Mouse (Mus musculus): ENCODE data around the gene Ptn. TPM values are rescaled to one million over a fixed set of nuclear protein-coding genes. Genes with fewer than 3 reads are reported as not detected.

Ptn gene
- 499 and 596 TPM in 2 replicates for polyA plus RNA-seq (2014; fragmentation: Nextera tagmentation; extraction: Ambion mirVana)

- ATAC-seq (replicated peaks; ENCODE audit: insufficient number of reproducible peaks, low FRiP score, low TSS enrichment, low read depth) (peak; percentile 88), DNase-seq (ENCODE audit: low spot score) (peak; percentile 85)
- peak within 1 kb of the TSS; percentile 95 for H3K27ac ChIP-seq (replicated peaks; ENCODE audit: low read depth, low read length)
- under 1% methylated on average over 15 of the region's 15 CpGs for WGBS
- H3K27me3 ChIP-seq (ENCODE audit: control insufficient read depth, insufficient read depth, low read length): no peaks in the 10 kb centered on the region
- H3K4me2 ChIP-seq (ENCODE audit: low read depth, low read length): peak within 1 kb of the TSS; percentile 71
- peak within 1 kb of the TSS; percentile 92 for H3K9ac ChIP-seq (replicated peaks; ENCODE audit: low read length)
- H3K4me1 ChIP-seq (ENCODE audit: control insufficient read depth, insufficient read depth, low read length): no peaks in the 10 kb centered on the region; the same call in 1 of the 2 replicates
- H3K4me3 ChIP-seq (ENCODE audit: low read depth, low read length): peak within 1 kb of the TSS; percentile 71
- H3K36me3 ChIP-seq (replicated peaks; ENCODE audit: control insufficient read depth, insufficient read depth, low read depth, low read length): peaks cover 6% of the 10 kb centered on the region
- H3K9me3 ChIP-seq (replicated peaks; ENCODE audit: control insufficient read depth, low read length): no peaks in the 10 kb centered on the region
Observed at GRCm38 (mm10) chr6:36809747-36810285, at the start of gene Ptn. Gene Ptn, minus strand, starts transcription at chr6:36810220.

- Histone ChIP-seq H3K4me1 (ENCODE audit: control insufficient read depth, insufficient read depth, low read length) (no peaks in the 10 kb centered on the region), H3K27me3 (ENCODE audit: control insufficient read depth, insufficient read depth, low read length) (no peaks in the 10 kb centered on the region), H3K36me3 (replicated peaks; ENCODE audit: control insufficient read depth, insufficient read depth, low read depth, low read length) (no peaks in the 10 kb centered on the region), H3K4me2 (ENCODE audit: low read depth, low read length) (no peak overlapping the region), H3K4me3 (ENCODE audit: low read depth, low read length) (no peak overlapping the region), H3K9ac (replicated peaks; ENCODE audit: low read length) (no peak overlapping the region), H3K27ac (replicated peaks; ENCODE audit: low read depth, low read length) (0 out of 2 replicates have a peak overlapping the region, but pooled peaks have one; percentile 20), H3K9me3 (replicated peaks; ENCODE audit: control insufficient read depth, low read length) (no peaks in the 10 kb centered on the region)
- ATAC-seq (replicated peaks; ENCODE audit: insufficient number of reproducible peaks, low FRiP score, low TSS enrichment, low read depth) (0 out of 2 replicates have a peak, but pooled peaks have one; percentile 44), DNase-seq (ENCODE audit: low spot score) (peak; percentile 45)
- 60% methylated on average over 3 of the region's 3 CpGs for WGBS
Observed at GRCm38 (mm10) chr6:36858258-36859041, 48.4 kb upstream of the Ptn start.

- peak; percentile 59; the same call in 1 of the 2 replicates for ATAC-seq (replicated peaks; ENCODE audit: insufficient number of reproducible peaks, low FRiP score, low TSS enrichment, low read depth)
- Histone ChIP-seq H3K4me1 (ENCODE audit: control insufficient read depth, insufficient read depth, low read length) (no peaks in the 10 kb centered on the region), H3K4me2 (ENCODE audit: low read depth, low read length) (no peak overlapping the region), H3K4me3 (ENCODE audit: low read depth, low read length) (no peak overlapping the region), H3K9ac (replicated peaks; ENCODE audit: low read length) (no peak overlapping the region), H3K9me3 (replicated peaks; ENCODE audit: control insufficient read depth, low read length) (no peaks in the 10 kb centered on the region), H3K36me3 (replicated peaks; ENCODE audit: control insufficient read depth, insufficient read depth, low read depth, low read length) (no peaks in the 10 kb centered on the region), H3K27ac (replicated peaks; ENCODE audit: low read depth, low read length) (0 out of 2 replicates have a peak overlapping the region, but pooled peaks have one; percentile 20), H3K27me3 (ENCODE audit: control insufficient read depth, insufficient read depth, low read length) (no peaks in the 10 kb centered on the region)
- 31% methylated on average over 6 of the region's 6 CpGs for WGBS
- peak; percentile 30 for DNase-seq (ENCODE audit: low spot score)
Observed at GRCm38 (mm10) chr6:36857627-36858257, 47.7 kb upstream of the Ptn start.

- 83% methylated on average over 7 of the region's 7 CpGs for WGBS
Observed at GRCm38 (mm10) chr6:36850422-36851129, 40.6 kb upstream of the Ptn start.

DNA sequence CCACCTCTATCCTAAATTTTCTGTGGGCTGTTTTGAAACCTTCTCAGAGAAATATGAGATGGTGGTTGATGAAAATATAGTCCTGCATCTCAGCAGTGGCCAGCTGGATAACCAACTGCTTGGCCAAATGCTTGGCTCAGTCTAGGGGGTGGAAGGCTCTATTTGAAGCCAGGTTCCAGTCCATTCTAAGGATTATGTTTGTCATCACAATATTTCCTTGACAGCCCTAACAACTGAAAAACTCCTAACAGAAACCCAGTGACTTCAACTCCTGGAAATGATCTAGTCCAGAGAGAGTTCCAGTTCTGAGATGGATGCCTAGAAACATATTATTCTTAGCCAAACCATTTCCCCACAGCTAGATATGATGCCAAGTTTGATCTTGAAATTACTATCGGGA is 35.3 kb upstream of the Ptn start:
- DNase-seq (ENCODE audit: low spot score) (no peak), ATAC-seq (replicated peaks; ENCODE audit: insufficient number of reproducible peaks, low FRiP score, low TSS enrichment, low read depth) (no peak)
- no peaks in the 10 kb centered on the region for H3K27me3 ChIP-seq (ENCODE audit: control insufficient read depth, insufficient read depth, low read length)
- no peak overlapping the region for H3K27ac ChIP-seq (replicated peaks; ENCODE audit: low read depth, low read length)
- WGBS: 58% methylated on average over 1 of the region's 1 CpGs
- no peak overlapping the region for H3K9ac ChIP-seq (replicated peaks; ENCODE audit: low read length)
- no peaks in the 10 kb centered on the region for H3K36me3 ChIP-seq (replicated peaks; ENCODE audit: control insufficient read depth, insufficient read depth, low read depth, low read length)
- H3K4me3 ChIP-seq (ENCODE audit: low read depth, low read length): no peak overlapping the region
- no peaks in the 10 kb centered on the region for H3K4me1 ChIP-seq (ENCODE audit: control insufficient read depth, insufficient read depth, low read length)
- H3K4me2 ChIP-seq (ENCODE audit: low read depth, low read length): no peak overlapping the region
- no peaks in the 10 kb centered on the region for H3K9me3 ChIP-seq (replicated peaks; ENCODE audit: control insufficient read depth, low read length)

More at GRCm38 (mm10) chr6:36850422-36851129, 40.6 kb upstream of the Ptn start:
- Histone ChIP-seq H3K27ac (replicated peaks; ENCODE audit: low read depth, low read length) (no peak overlapping the region), H3K36me3 (replicated peaks; ENCODE audit: control insufficient read depth, insufficient read depth, low read depth, low read length) (no peaks in the 10 kb centered on the region), H3K9ac (replicated peaks; ENCODE audit: low read length) (no peak overlapping the region), H3K4me3 (ENCODE audit: low read depth, low read length) (no peak overlapping the region), H3K4me1 (ENCODE audit: control insufficient read depth, insufficient read depth, low read length) (no peaks in the 10 kb centered on the region), H3K9me3 (replicated peaks; ENCODE audit: control insufficient read depth, low read length) (no peaks in the 10 kb centered on the region), H3K4me2 (ENCODE audit: low read depth, low read length) (no peak overlapping the region), H3K27me3 (ENCODE audit: control insufficient read depth, insufficient read depth, low read length) (no peaks in the 10 kb centered on the region)
- DNase-seq (ENCODE audit: low spot score) (no peak), ATAC-seq (replicated peaks; ENCODE audit: insufficient number of reproducible peaks, low FRiP score, low TSS enrichment, low read depth) (no peak)

GRCm38 (mm10) chr6:36844258-36844657 is 34.2 kb upstream of the Ptn start:
- H3K27me3 ChIP-seq (ENCODE audit: control insufficient read depth, insufficient read depth, low read length): no peaks in the 10 kb centered on the region
- 71% methylated on average over 6 of the region's 6 CpGs for WGBS
- H3K27ac ChIP-seq (replicated peaks; ENCODE audit: low read depth, low read length): no peak overlapping the region
- H3K4me1 ChIP-seq (ENCODE audit: control insufficient read depth, insufficient read depth, low read length): no peaks in the 10 kb centered on the region
- H3K4me2 ChIP-seq (ENCODE audit: low read depth, low read length): no peak overlapping the region
- H3K9me3 ChIP-seq (replicated peaks; ENCODE audit: control insufficient read depth, low read length): no peaks in the 10 kb centered on the region
- ATAC-seq (replicated peaks; ENCODE audit: insufficient number of reproducible peaks, low FRiP score, low TSS enrichment, low read depth) (no peak), DNase-seq (ENCODE audit: low spot score) (no peak)
- no peak overlapping the region for H3K9ac ChIP-seq (replicated peaks; ENCODE audit: low read length)
- no peaks in the 10 kb centered on the region for H3K36me3 ChIP-seq (replicated peaks; ENCODE audit: control insufficient read depth, insufficient read depth, low read depth, low read length)
- no peak overlapping the region for H3K4me3 ChIP-seq (ENCODE audit: low read depth, low read length)

- no peak for ATAC-seq (replicated peaks; ENCODE audit: insufficient number of reproducible peaks, low FRiP score, low TSS enrichment, low read depth)
Observed at GRCm38 (mm10) chr6:36843031-36843488, 33.0 kb upstream of the Ptn start.

More at GRCm38 (mm10) chr6:36843031-36843488, 33.0 kb upstream of the Ptn start:
- no peaks in the 10 kb centered on the region for H3K36me3 ChIP-seq (replicated peaks; ENCODE audit: control insufficient read depth, insufficient read depth, low read depth, low read length)
- H3K4me1 ChIP-seq (ENCODE audit: control insufficient read depth, insufficient read depth, low read length): no peaks in the 10 kb centered on the region
- no peak overlapping the region for H3K9ac ChIP-seq (replicated peaks; ENCODE audit: low read length)
- no peak overlapping the region for H3K4me2 ChIP-seq (ENCODE audit: low read depth, low read length)
- no peak for DNase-seq (ENCODE audit: low spot score)
- H3K9me3 ChIP-seq (replicated peaks; ENCODE audit: control insufficient read depth, low read length): no peaks in the 10 kb centered on the region
- peak overlapping the region; percentile 11; the same call in 1 of the 2 replicates for H3K27ac ChIP-seq (replicated peaks; ENCODE audit: low read depth, low read length)
- H3K27me3 ChIP-seq (ENCODE audit: control insufficient read depth, insufficient read depth, low read length): no peaks in the 10 kb centered on the region
- 54% methylated on average over 3 of the region's 3 CpGs for WGBS
- H3K4me3 ChIP-seq (ENCODE audit: low read depth, low read length): no peak overlapping the region
